Mouse (Mus musculus) stomach, embryonic 16.5 days (tissue): ENCODE measurements around the gene Brd4. TPM values are rescaled to one million over a fixed set of nuclear protein-coding genes. Genes with fewer than 3 reads are reported as not detected.

Source experiments
- ATAC-seq: fragments of 200-750 bp; cut with Nextera tagmentation; 2 replicates; pipeline ENCODE4 v1.8.0; 2017; ENCODE audit warnings: moderate number of reproducible peaks, moderate TSS enrichment; ENCODE audit not compliant: insufficient read depth, low FRiP score
- H3K27ac ChIP-seq: fragments of 300-500 bp; sonication (generic); 2 replicates; pipeline ENCODE4 v1.5.1; 2014; ENCODE audit warnings: low read length
- H3K27me3 ChIP-seq: fragments of 300-500 bp; sonication (generic); 2 replicates; pipeline ENCODE4 v1.6.1; 2014; ENCODE audit warnings: low read length, control low read depth, mixed read lengths; ENCODE audit not compliant: control insufficient read depth, insufficient read depth
- H3K36me3 ChIP-seq: fragments of 300-500 bp; sonication (generic); 2 replicates; pipeline ENCODE4 v1.6.1; 2014; ENCODE audit warnings: low read length; ENCODE audit not compliant: control insufficient read depth, insufficient read depth
- H3K4me1 ChIP-seq: fragments of 300-500 bp; sonication (generic); 2 replicates; pipeline ENCODE4 v1.6.1; 2014; ENCODE audit warnings: low read length, control low read depth, mixed read lengths; ENCODE audit not compliant: control insufficient read depth, insufficient read depth
- H3K4me2 ChIP-seq: fragments of 300-500 bp; sonication (generic); 2 replicates; pipeline ENCODE4 v1.6.1; 2014; ENCODE audit warnings: low read depth, low read length, mixed read lengths
- H3K4me3 ChIP-seq: fragments of 300-500 bp; sonication (generic); replicated peaks from 2 replicates; pipeline ENCODE4 v1.5.1; 2014; ENCODE audit warnings: mild to moderate bottlenecking, low read length
- H3K9ac ChIP-seq: fragments of 300-500 bp; sonication (generic); 2 replicates; pipeline ENCODE4 v1.6.1; 2014; ENCODE audit warnings: low read length
- H3K9me3 ChIP-seq: fragments of 300-500 bp; sonication (generic); replicated peaks from 2 replicates; pipeline ENCODE4 v1.6.1; 2016; ENCODE audit warnings: low read length, control low read depth; ENCODE audit not compliant: control insufficient read depth
- WGBS: fragments of 180-500 bp; shearing (Covaris S2); extraction: QIAGEN DNeasy Blood & Tissue Kit; methylation state at CpG from one replicate; pipeline ENCODE4 v1.1.7; 2014; 5-methylcytosine and 5-hydroxymethylcytosine counted together
- polyA plus RNA-seq: library from polyadenylated mRNA; unstranded; fragments of >200 nt; fragmentation: Nextera tagmentation; extraction: Ambion mirVana; gene quantifications from 2 replicates; pipeline ENCODE4 v1.2.1, GENCODE M21; 2015

The Brd4 gene
- polyA plus RNA-seq, 1 experiment from 2014 or later = 58.0 TPM

DNA sequence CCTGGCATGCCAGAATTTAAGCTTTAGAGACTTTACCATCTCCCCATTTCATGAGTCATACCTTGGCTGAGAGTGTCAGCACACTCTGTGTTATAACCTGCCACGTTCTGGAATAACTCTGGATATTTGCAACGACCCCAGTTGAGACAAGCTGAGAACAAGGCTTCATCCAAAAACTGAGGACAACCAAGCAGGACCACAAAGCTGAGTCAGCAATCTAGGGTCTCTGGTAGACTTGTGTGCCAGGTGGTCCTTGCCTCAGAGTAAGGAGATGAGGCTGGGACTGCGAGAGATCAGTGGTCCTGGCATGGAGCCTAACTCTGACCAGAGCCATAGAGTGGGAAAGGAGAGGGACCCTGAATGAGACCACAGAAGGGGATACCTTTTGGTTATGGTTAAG lies 81.5 kb downstream of the Brd4 start:
- peaks cover 29% of the 10 kb centered on the region for H3K36me3 ChIP-seq
- no peak overlapping the region for H3K4me3 ChIP-seq
- 86% methylated on average over 3 of the region's 3 CpGs for WGBS
- no peak overlapping the region for H3K9ac ChIP-seq
- H3K9me3 ChIP-seq = no peaks in the 10 kb centered on the region
- ATAC-seq = no peak
- no peaks in the 10 kb centered on the region for H3K27me3 ChIP-seq
- no peak overlapping the region for H3K4me2 ChIP-seq
- H3K4me1 ChIP-seq = peaks cover 3% of the 10 kb centered on the region; the same call in 1 of the 2 replicates
- no peak overlapping the region for H3K27ac ChIP-seq

- WGBS = 70% methylated on average over 5 of the region's 5 CpGs
- Histone ChIP-seq H3K4me2 (no peak overlapping the region), H3K4me1 (no peaks in the 10 kb centered on the region), H3K27ac (no peak overlapping the region), H3K36me3 (peaks cover 38% of the 10 kb centered on the region), H3K9me3 (no peaks in the 10 kb centered on the region), H3K9ac (no peak overlapping the region), H3K4me3 (no peak overlapping the region), H3K27me3 (no peaks in the 10 kb centered on the region)
- ATAC-seq = no peak
Observed at GRCm38 (mm10) chr17:32201086-32201485, 83.4 kb downstream of the Brd4 start.

DNA sequence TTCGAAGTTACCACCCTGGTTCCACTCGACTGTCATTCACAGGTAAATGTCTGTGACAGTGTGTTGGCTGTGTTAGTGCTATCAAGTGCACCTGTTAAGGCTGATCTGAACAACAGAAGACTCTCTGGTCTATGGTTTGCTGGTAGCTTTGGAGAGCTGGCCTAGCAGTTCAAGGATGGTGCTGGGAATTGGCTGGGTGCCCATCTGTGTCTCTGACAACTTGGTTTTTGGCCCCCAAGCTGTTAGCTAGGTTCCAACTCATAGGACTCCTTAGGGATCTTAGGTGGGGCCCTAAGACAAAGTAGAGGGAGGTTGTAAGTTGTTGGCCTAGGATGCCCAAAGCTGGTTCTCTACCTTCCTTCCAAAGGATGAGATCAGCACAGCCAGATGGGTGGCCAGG lies 84.7 kb downstream of the Brd4 start:
- Histone ChIP-seq H3K36me3 (peaks cover 41% of the 10 kb centered on the region), H3K9me3 (no peaks in the 10 kb centered on the region), H3K9ac (no peak overlapping the region), H3K27ac (no peak overlapping the region), H3K4me2 (no peak overlapping the region), H3K27me3 (no peaks in the 10 kb centered on the region), H3K4me3 (no peak overlapping the region), H3K4me1 (no peaks in the 10 kb centered on the region)
- no peak for ATAC-seq
- 82% methylated on average over 2 of the region's 2 CpGs for WGBS

- H3K9ac ChIP-seq = no peak overlapping the region
- H3K27me3 ChIP-seq = no peaks in the 10 kb centered on the region
- no peak overlapping the region for H3K27ac ChIP-seq
- H3K4me3 ChIP-seq = no peak overlapping the region
- no peaks in the 10 kb centered on the region for H3K4me1 ChIP-seq
- no peak for ATAC-seq
- H3K4me2 ChIP-seq = no peak overlapping the region
- no peaks in the 10 kb centered on the region for H3K9me3 ChIP-seq
- peaks cover 34% of the 10 kb centered on the region for H3K36me3 ChIP-seq
- 88% methylated on average over 14 of the region's 14 CpGs for WGBS
Observed at GRCm38 (mm10) chr17:32197156-32197555, 87.4 kb downstream of the Brd4 start.

GRCm38 (mm10) chr17:32195725-32196124 lies 88.8 kb downstream of the Brd4 start:
- Histone ChIP-seq H3K27me3 (no peaks in the 10 kb centered on the region), H3K4me3 (no peak overlapping the region), H3K4me2 (no peak overlapping the region), H3K9ac (no peak overlapping the region), H3K36me3 (peaks cover 29% of the 10 kb centered on the region), H3K27ac (no peak overlapping the region), H3K9me3 (no peaks in the 10 kb centered on the region), H3K4me1 (no peaks in the 10 kb centered on the region)
- no peak for ATAC-seq
- WGBS = 84% methylated on average over 5 of the region's 5 CpGs

GRCm38 (mm10) chr17:32193010-32193409 lies 91.5 kb downstream of the Brd4 start:
- H3K9ac ChIP-seq = no peak overlapping the region
- H3K27me3 ChIP-seq = peaks cover 4% of the 10 kb centered on the region; the same call in 1 of the 2 replicates
- peaks cover 15% of the 10 kb centered on the region for H3K4me1 ChIP-seq
- 86% methylated on average over 5 of the region's 5 CpGs for WGBS
- H3K4me2 ChIP-seq = no peak overlapping the region
- H3K27ac ChIP-seq = no peak overlapping the region
- no peak for ATAC-seq
- H3K9me3 ChIP-seq = no peaks in the 10 kb centered on the region
- H3K4me3 ChIP-seq = no peak overlapping the region
- peaks cover 14% of the 10 kb centered on the region; the same call in 1 of the 2 replicates for H3K36me3 ChIP-seq

DNA sequence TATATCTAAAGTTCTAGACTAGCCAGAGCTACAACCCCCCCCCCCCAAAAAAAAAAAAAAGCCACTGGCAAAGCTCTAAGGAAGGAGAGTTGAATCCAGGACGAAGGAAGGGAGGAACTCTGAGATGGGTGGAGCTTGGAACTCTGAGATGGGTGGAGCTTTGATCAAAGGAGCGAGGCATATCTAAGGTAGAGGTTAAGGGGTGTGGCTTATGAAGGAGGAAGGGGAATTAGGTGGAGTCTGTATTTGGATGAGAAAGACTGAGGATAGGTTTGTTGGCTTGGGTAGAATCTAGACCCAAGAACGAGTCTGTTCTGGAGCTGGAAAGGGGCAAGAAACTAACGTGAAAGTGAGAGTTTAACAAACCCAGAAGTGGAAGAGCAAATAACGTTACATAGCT lies 94.7 kb downstream of the Brd4 start:
- peak overlapping the region; percentile 46 for H3K4me3 ChIP-seq
- H3K4me2 ChIP-seq = peak overlapping the region; percentile 82
- no peaks in the 10 kb centered on the region for H3K36me3 ChIP-seq
- peaks cover 4% of the 10 kb centered on the region; the same call in 1 of the 2 replicates for H3K27me3 ChIP-seq
- H3K27ac ChIP-seq = no peak overlapping the region; the same call in 1 of the 2 replicates
- no peak overlapping the region for H3K9ac ChIP-seq
- H3K9me3 ChIP-seq = no peaks in the 10 kb centered on the region
- peaks cover 15% of the 10 kb centered on the region for H3K4me1 ChIP-seq
- ATAC-seq = 0 out of 2 replicates have a peak, but pooled peaks have one; percentile 55
- 9% methylated on average over 5 of the region's 5 CpGs for WGBS

GRCm38 (mm10) chr17:32188863-32189636 lies 95.5 kb downstream of the Brd4 start, which contains the start of gene Ephx3:
Gene Ephx3, minus strand, starts transcription at chr17:32189549.
- Histone ChIP-seq H3K4me2 (peak within 1 kb of the TSS; percentile 82), H3K27me3 (peaks cover 4% of the 10 kb centered on the region; the same call in 1 of the 2 replicates), H3K4me3 (peak within 1 kb of the TSS; percentile 46), H3K36me3 (no peaks in the 10 kb centered on the region), H3K9me3 (no peaks in the 10 kb centered on the region), H3K4me1 (peaks cover 15% of the 10 kb centered on the region), H3K9ac (peak within 1 kb of the TSS; percentile 58), H3K27ac (no peak within 1 kb of the TSS; the same call in 1 of the 2 replicates)
- WGBS = 7% methylated on average over 42 of the region's 42 CpGs
- no peak for ATAC-seq

- WGBS = 40% methylated on average over 8 of the region's 8 CpGs
- Histone ChIP-seq H3K36me3 (no peaks in the 10 kb centered on the region), H3K4me3 (no peak overlapping the region), H3K4me2 (no peak overlapping the region), H3K4me1 (no peaks in the 10 kb centered on the region), H3K9me3 (no peaks in the 10 kb centered on the region), H3K27me3 (no peaks in the 10 kb centered on the region), H3K9ac (no peak overlapping the region), H3K27ac (no peak overlapping the region)
- ATAC-seq = no peak
Observed at GRCm38 (mm10) chr17:32183017-32183416, 101.5 kb downstream of the Brd4 start.
